Mouse (Mus musculus) cerebellum, adult 2 months (tissue): ENCODE results near the gene Art5. TPM values are rescaled to one million over a fixed set of nuclear protein-coding genes. Genes with fewer than 3 reads are reported as not detected.
"Not testable (repeated sequence)": the region's sequence is repeated elsewhere in the genome, so short reads cannot be mapped to it uniquely, and the experiment has no call there.

ENCODE experiments used
- DNase-seq, 2 experiments: peaks; one replicate each; pipeline ENCODE4 v3.0.0; 2021
- H3K27ac ChIP-seq: fragments of 200-500 bp; 2 replicates; pipeline ENCODE4 v1.5.1; 2012; ENCODE audit warnings: low read length, control low read depth, inconsistent platforms; ENCODE audit not compliant: insufficient read depth
- H3K27me3 ChIP-seq: fragments of 200-500 bp; 2 replicates; pipeline ENCODE4 v1.6.1; 2012; ENCODE audit warnings: inconsistent platforms, mild to moderate bottlenecking, low read length, moderate library complexity; ENCODE audit not compliant: control insufficient read depth, insufficient read depth
- H3K4me1 ChIP-seq: fragments of 200-500 bp; 2 replicates; pipeline ENCODE4 v1.6.1; 2011; ENCODE audit warnings: low read length; ENCODE audit not compliant: control insufficient read depth, insufficient read depth
- H3K4me3 ChIP-seq: fragments of 200-500 bp; replicated peaks from 2 replicates; pipeline ENCODE3; 2011; ENCODE audit warnings: mild to moderate bottlenecking, low read depth, low read length, control low read depth; ENCODE audit not compliant: insufficient read depth
- CTCF ChIP-seq: fragments of 200-500 bp; IDR thresholded peaks from 2 replicates; pipeline ENCODE4 v1.5.1; 2011; ENCODE audit warnings: low read depth, mild to moderate bottlenecking, control low read depth, low read length, moderate library complexity, borderline replicate concordance; ENCODE audit not compliant: insufficient read depth
- POLR2A ChIP-seq: fragments of 200-500 bp; IDR thresholded peaks from 2 replicates; pipeline ENCODE4 v1.6.1; 2011; ENCODE audit warnings: low read length, control low read depth, borderline replicate concordance; ENCODE audit not compliant: insufficient read depth
- WGBS: fragments of 180-500 bp; shearing (Covaris S2); methylation state at CpG from one replicate; pipeline ENCODE4 v1.1.7; 2018; 5-methylcytosine and 5-hydroxymethylcytosine counted together
- polyA plus RNA-seq: library from polyadenylated mRNA; depleted of rRNA; stranded (reverse); fragments of >200 nt; gene quantifications from 2 replicates; pipeline ENCODE4 v1.2.3, GENCODE M21; 2012; rRNA removed

The Art5 gene
- polyA plus RNA-seq, 1 experiment = not detected

DNA sequence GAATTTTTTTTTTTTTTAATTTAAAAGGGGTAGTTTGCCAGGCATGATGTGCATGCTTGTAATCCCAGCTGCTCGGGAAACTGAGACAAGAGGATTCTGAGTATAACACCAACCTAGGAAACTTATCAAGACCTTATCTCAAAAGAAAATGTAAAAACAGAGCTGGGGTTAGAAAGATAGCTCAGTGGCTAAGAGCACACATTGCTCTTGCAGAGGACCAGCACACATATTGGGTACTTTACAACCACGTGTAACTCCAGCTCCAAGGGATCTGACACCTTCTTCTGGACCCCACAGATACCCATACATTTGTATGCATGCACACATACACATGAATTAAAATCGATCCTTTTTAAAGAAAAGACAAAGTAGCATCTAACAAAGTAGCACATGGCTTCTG is 47.9 kb downstream of the Art5 start:
- Histone ChIP-seq H3K4me1 (peaks cover 2% of the 10 kb centered on the region; the same call in 1 of the 2 replicates), H3K27ac (no peak overlapping the region), H3K27me3 (no peaks in the 10 kb centered on the region), H3K4me3 (no peak overlapping the region)
- no peak for DNase-seq
- WGBS = 90% methylated on average over 3 of the region's 3 CpGs
- TF ChIP-seq POLR2A (no peak), CTCF (no peak)

DNA sequence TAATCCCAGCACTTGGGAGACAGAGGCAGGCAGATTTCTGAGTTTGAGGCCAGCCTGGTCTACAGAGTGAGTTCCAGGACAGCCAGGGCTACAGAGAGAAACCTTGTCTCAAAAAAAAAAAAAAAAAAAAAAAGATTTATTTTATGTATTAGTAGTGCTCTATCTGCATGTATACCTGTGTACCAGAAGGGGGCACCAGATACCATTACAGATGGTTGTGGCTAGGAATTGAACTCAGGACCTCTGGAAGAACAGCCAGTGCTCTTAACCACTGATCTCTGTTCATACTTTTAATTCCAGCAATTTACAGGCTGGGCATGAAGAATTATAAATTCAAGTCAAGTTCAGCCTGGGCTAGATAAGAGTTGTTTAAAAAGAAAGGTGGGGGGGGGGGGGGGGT is 60.8 kb downstream of the Art5 start:
- not testable (repeated sequence) for H3K27me3 ChIP-seq, H3K4me1 ChIP-seq, DNase-seq, H3K27ac ChIP-seq, H3K4me3 ChIP-seq

Other genes starting within 250 kb of the Art5 start
- gene Anapc15, start 245.8 kb downstream of the Art5 start, polyA plus RNA-seq = 44.7 and 47.3 TPM in 2 replicates
- gene Folr1, start 238.7 kb downstream of the Art5 start, polyA plus RNA-seq = 8.0 and 18.5 TPM in 2 replicates
- gene Lamtor1, start 203.6 kb downstream of the Art5 start, polyA plus RNA-seq = 197 and 210 TPM in 2 replicates
- gene Tomt, start 203.1 kb downstream of the Art5 start, polyA plus RNA-seq = 0.13 and 0.21 TPM in 2 replicates
- 10.2 and 12.4 TPM in 2 replicates for gene Lrrc51, start 175.6 kb downstream of the Art5 start, polyA plus RNA-seq
- gene Numa1, start 175.4 kb downstream of the Art5 start, polyA plus RNA-seq = 89.0 and 97.5 TPM in 2 replicates
- gene Il18bp, start 90.8 kb downstream of the Art5 start, polyA plus RNA-seq = 13.7 and 14.6 TPM in 2 replicates
- 65.3 and 66.6 TPM in 2 replicates for gene Rnf121, start 44.0 kb downstream of the Art5 start, polyA plus RNA-seq
- gene Xndc1, start 44.0 kb downstream of the Art5 start, polyA plus RNA-seq = 48.8 and 48.9 TPM in 2 replicates
- 3.8 and 4.7 TPM in 2 replicates for gene Xntrpc, start 43.8 kb downstream of the Art5 start, polyA plus RNA-seq
- gene Trpc2, start 26.4 kb downstream of the Art5 start, polyA plus RNA-seq = 0.39 and 1.6 TPM in 2 replicates
- gene Art1, start 7.7 kb downstream of the Art5 start, polyA plus RNA-seq = not detected in 2 replicates
- gene Chrna10, start 7.3 kb upstream of the Art5 start, polyA plus RNA-seq = 0.05 and 0.08 TPM in 2 replicates
- 19.0 and 20.2 TPM in 2 replicates for gene Nup98, start 100.7 kb upstream of the Art5 start, polyA plus RNA-seq
- 32.9 and 35.2 TPM in 2 replicates for gene Pgap2, start 100.7 kb upstream of the Art5 start, polyA plus RNA-seq
- 71.1 and 87.6 TPM in 2 replicates for gene Rhog, start 146.6 kb upstream of the Art5 start, polyA plus RNA-seq
- gene Stim1, start 158.3 kb upstream of the Art5 start, polyA plus RNA-seq = 84.9 and 87.5 TPM in 2 replicates